17 mouse cellular contexts compared by ENCODE assay signal in the genomic region with DNA sequence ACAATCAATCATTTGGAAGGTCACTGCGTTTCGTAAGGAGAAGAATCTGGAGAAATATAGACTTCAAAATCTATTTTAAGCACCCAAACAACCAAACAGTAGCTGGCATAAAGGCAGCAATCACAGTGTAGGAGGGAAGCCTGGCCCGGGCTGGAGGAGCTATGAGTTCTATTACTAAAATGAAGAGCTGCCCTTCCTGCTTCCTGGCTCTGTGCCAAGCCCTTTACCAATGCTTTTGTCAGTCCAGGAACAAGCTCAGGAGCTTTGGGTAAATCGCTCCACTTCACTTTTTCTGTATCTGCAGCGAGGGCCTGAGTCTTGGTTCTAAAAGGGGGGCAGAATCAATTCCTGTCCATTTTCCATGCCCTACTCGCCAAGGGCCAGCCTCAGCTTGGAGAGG. TPM values are rescaled to one million over a fixed set of nuclear protein-coding genes. Genes with fewer than 3 reads are reported as not detected.
DNase-seq lines count a peak whose midpoint lies in the region; ATAC-seq and TF ChIP-seq lines count a peak whose summit lies in the region.
"Had no signal": no experiment of that assay in that cellular context is flagged by ENCODE, and none has a peak within 500 bp of the region (broad histone marks: within the 10 kb centered on the region; RNA-seq: fewer than 3 reads in every experiment).

No protein-coding gene starts in this region.

- no peak overlapping the region for H3K4me3 ChIP-seq in forebrain, embryonic 14.5 days (ENCODE audit: low read depth, low read length)
- no peak overlapping the region for H3K4me3 ChIP-seq in forebrain, embryonic 12.5 days (replicated peaks)
- no peak overlapping the region for H3K4me3 ChIP-seq in lung, postnatal 0 days (ENCODE audit: low read depth, low read length)
- H3K4me3 ChIP-seq in lung, adult 2 months (replicated peaks; ENCODE audit: extremely low read depth, low read depth, low read length) = no peak overlapping the region
- no peak overlapping the region for H3K4me3 ChIP-seq in kidney, embryonic 15.5 days (replicated peaks)
- H3K4me3 ChIP-seq: layer of hippocampus, adult 2 months; left cerebral cortex, adult 2 months had no signal

- no peak for TF ChIP-seq CTCF in lung, postnatal 0 days (IDR thresholded peaks at IDR 0.05)
- no peak for TF ChIP-seq CTCF in lung, adult 2 months (IDR thresholded peaks at IDR 0.05; ENCODE audit: insufficient read depth, low read length)

- no peak for ATAC-seq in forebrain, embryonic 14.5 days
- no peak for ATAC-seq in forebrain, embryonic 12.5 days (ENCODE audit: low FRiP score)
- ATAC-seq in lung, postnatal 0 days = no peak
- ATAC-seq in megakaryocyte progenitor cell, adult 5-6 weeks (replicated peaks; ENCODE audit: poor library complexity) = no peak
- ATAC-seq in kidney, embryonic 15.5 days (replicated peaks; ENCODE audit: low FRiP score) = no peak
- ATAC-seq: activated CD4-positive, CD25-positive, alpha-beta regulatory T cell, adult 4 months; hindbrain, embryonic 16.5 days had no signal

- no peak overlapping the region for H3K9ac ChIP-seq in forebrain, embryonic 14.5 days (ENCODE audit: low read length)
- H3K9ac ChIP-seq in forebrain, embryonic 12.5 days = no peak overlapping the region
- no peak overlapping the region for H3K9ac ChIP-seq in lung, postnatal 0 days (replicated peaks; ENCODE audit: low read depth)
- H3K9ac ChIP-seq in kidney, embryonic 15.5 days = no peak overlapping the region

- no peak overlapping the region for H3K27ac ChIP-seq in forebrain, embryonic 14.5 days (ENCODE audit: low read depth, low read length)
- H3K27ac ChIP-seq in forebrain, embryonic 12.5 days = no peak overlapping the region
- H3K27ac ChIP-seq in lung, postnatal 0 days (ENCODE audit: low read length) = no peak overlapping the region
- H3K27ac ChIP-seq in kidney, embryonic 15.5 days = no peak overlapping the region
- H3K27ac ChIP-seq: layer of hippocampus, adult 2 months; left cerebral cortex, adult 2 months; macrophage had no signal

- no peak for TF ChIP-seq POLR2A in lung, adult 2 months (IDR thresholded peaks at IDR 0.05; ENCODE audit: borderline replicate concordance, extremely low read depth, low read depth, low read length)

- H3K9me3 ChIP-seq in forebrain, embryonic 14.5 days (replicated peaks; ENCODE audit: control insufficient read depth, low read length) = no peaks in the 10 kb centered on the region
- no peaks in the 10 kb centered on the region for H3K9me3 ChIP-seq in forebrain, embryonic 12.5 days
- H3K9me3 ChIP-seq in lung, postnatal 0 days (ENCODE audit: low read length) = no peaks in the 10 kb centered on the region
- no peaks in the 10 kb centered on the region for H3K9me3 ChIP-seq in kidney, embryonic 15.5 days (replicated peaks)

- no peaks in the 10 kb centered on the region for H3K4me1 ChIP-seq in forebrain, embryonic 14.5 days (ENCODE audit: control insufficient read depth, insufficient read depth, low read length)
- no peaks in the 10 kb centered on the region for H3K4me1 ChIP-seq in forebrain, embryonic 12.5 days
- no peaks in the 10 kb centered on the region for H3K4me1 ChIP-seq in lung, postnatal 0 days (ENCODE audit: insufficient read depth, low read depth, low read length)
- H3K4me1 ChIP-seq in lung, adult 2 months (ENCODE audit: control insufficient read depth, insufficient read depth, low read length) = no peaks in the 10 kb centered on the region
- no peaks in the 10 kb centered on the region for H3K4me1 ChIP-seq in kidney, embryonic 15.5 days

- peak; percentile 59 for DNase-seq in forebrain, embryonic 14.5 days (ENCODE audit: low spot score)
- peak; percentile 30 for DNase-seq in lung, postnatal 0 days (ENCODE audit: low spot score)
- DNase-seq in lung, adult 2 months = no peak
- DNase-seq in NIH3T3 (ENCODE audit: low read depth) = peak; percentile 10
- peak; percentile 24 for DNase-seq in brain, adult 2 months (ENCODE audit: low read depth, low spot score)
- DNase-seq: kidney, adult 8-10 months; right cerebral cortex, postnatal 14 days; thymus, adult 18-20 months had no signal

- no peak for TF ChIP-seq EP300 in lung, postnatal 0 days (IDR thresholded peaks at IDR 0.05)

- H3K4me2 ChIP-seq in forebrain, embryonic 14.5 days (ENCODE audit: low read length) = no peak overlapping the region
- H3K4me2 ChIP-seq in forebrain, embryonic 12.5 days = no peak overlapping the region
- H3K4me2 ChIP-seq in lung, postnatal 0 days (replicated peaks; ENCODE audit: low read depth, low read length) = no peak overlapping the region
- no peak overlapping the region for H3K4me2 ChIP-seq in kidney, embryonic 15.5 days

- 53% methylated on average over 6 of the region's 6 CpGs for WGBS in forebrain, embryonic 14.5 days
- WGBS in forebrain, embryonic 12.5 days = 76% methylated on average over 6 of the region's 6 CpGs
- 41% methylated on average over 6 of the region's 6 CpGs for WGBS in lung, postnatal 0 days
- WGBS in lung, adult 2 months = 49% methylated on average over 6 of the region's 6 CpGs
- 69% methylated on average over 6 of the region's 6 CpGs for WGBS in kidney, embryonic 15.5 days

- no peaks in the 10 kb centered on the region for H3K27me3 ChIP-seq in forebrain, embryonic 14.5 days (replicated peaks; ENCODE audit: control insufficient read depth, insufficient read depth, low read length)
- H3K27me3 ChIP-seq in forebrain, embryonic 12.5 days = no peaks in the 10 kb centered on the region
- no peaks in the 10 kb centered on the region for H3K27me3 ChIP-seq in lung, postnatal 0 days (replicated peaks; ENCODE audit: insufficient read depth, low read length)
- no peaks in the 10 kb centered on the region for H3K27me3 ChIP-seq in kidney, embryonic 15.5 days

- H3K36me3 ChIP-seq in forebrain, embryonic 14.5 days (ENCODE audit: control insufficient read depth, insufficient read depth, low read length) = no peaks in the 10 kb centered on the region
- H3K36me3 ChIP-seq in forebrain, embryonic 12.5 days (replicated peaks) = no peaks in the 10 kb centered on the region
- no peaks in the 10 kb centered on the region for H3K36me3 ChIP-seq in lung, postnatal 0 days (ENCODE audit: insufficient read depth, low read length)
- no peaks in the 10 kb centered on the region for H3K36me3 ChIP-seq in kidney, embryonic 15.5 days

RNA-seq across cellular contexts. Expression of a gene that starts 52.7 kb away (rescaled TPM):
- 0.09 TPM in 1 of 2 replicates, not detected in the other for polyA plus RNA-seq in forebrain, embryonic 14.5 days (2014; fragmentation: Nextera tagmentation; extraction: Ambion mirVana)
- 0.19 and 0.21 TPM in 2 replicates for polyA plus RNA-seq in forebrain, embryonic 12.5 days (2016; fragmentation: Nextera tagmentation; extraction: Ambion mirVana)
- 0.06 and 0.17 TPM in 2 replicates for polyA plus RNA-seq in lung, postnatal 0 days (2015; fragmentation: Nextera tagmentation; extraction: Ambion mirVana)
- polyA plus RNA-seq in lung, adult 2 months (2012; rRNA removed) = 0.03 and 0.04 TPM in 2 replicates
- total RNA-seq in megakaryocyte progenitor cell, adult 5-6 weeks (2015) = 0.12 and 0.27 TPM in 2 replicates
- total RNA-seq in megakaryocyte progenitor cell, adult 5-6 weeks (2017) = 0.17 TPM in 1 of 2 replicates, not detected in the other
- not detected in 2 replicates for polyA plus RNA-seq in kidney, embryonic 15.5 days (2015; fragmentation: Nextera tagmentation; extraction: Ambion mirVana)
- total RNA-seq: layer of hippocampus, adult 2 months; left cerebral cortex, adult 2 months had no signal
- polyA plus RNA-seq: activated CD4-positive, CD25-positive, alpha-beta regulatory T cell, adult 4 months; heart, embryonic 14.5 days had no signal

RNA-seq across cellular contexts. Expression of a gene that starts 53.0 kb away (rescaled TPM):
- polyA plus RNA-seq in forebrain, embryonic 14.5 days (2014; fragmentation: Nextera tagmentation; extraction: Ambion mirVana) = 13.0 and 16.5 TPM in 2 replicates
- polyA plus RNA-seq in forebrain, embryonic 12.5 days (2016; fragmentation: Nextera tagmentation; extraction: Ambion mirVana) = 18.8 and 22.1 TPM in 2 replicates
- polyA plus RNA-seq in lung, postnatal 0 days (2015; fragmentation: Nextera tagmentation; extraction: Ambion mirVana) = 73.7 and 89.5 TPM in 2 replicates
- polyA plus RNA-seq in lung, adult 2 months (2012; rRNA removed) = 26.6 and 54.4 TPM in 2 replicates
- total RNA-seq in megakaryocyte progenitor cell, adult 5-6 weeks (2015) = 524 and 595 TPM in 2 replicates
- 311 and 321 TPM in 2 replicates for total RNA-seq in megakaryocyte progenitor cell, adult 5-6 weeks (2017)
- 21.1 and 21.9 TPM in 2 replicates for polyA plus RNA-seq in kidney, embryonic 15.5 days (2015; fragmentation: Nextera tagmentation; extraction: Ambion mirVana)
